Comparison of ENCODE assay signal across 30 mouse cellular contexts in genomic region chr19:24550778-24551177, GRCm38 (mm10). TPM values are rescaled to one million over a fixed set of nuclear protein-coding genes. Genes with fewer than 3 reads are reported as not detected.
DNase-seq lines count a peak whose midpoint lies in the region; ATAC-seq and TF ChIP-seq lines count a peak whose summit lies in the region.
"Had no signal": no experiment of that assay in that cellular context is flagged by ENCODE, and none has a peak within 500 bp of the region (broad histone marks: within the 10 kb centered on the region; RNA-seq: fewer than 3 reads in every experiment).

No protein-coding gene starts in this region.

- H3K9me3 ChIP-seq in heart, embryonic 12.5 days (replicated peaks) = peaks cover 9% of the 10 kb centered on the region
- H3K9me3 ChIP-seq in ES-Bruce4 (replicated peaks; ENCODE audit: control insufficient read depth, insufficient read depth, low read length, poor library complexity, severe bottlenecking) = no peaks in the 10 kb centered on the region
- H3K9me3 ChIP-seq in limb, embryonic 10.5 days (replicated peaks) = no peaks in the 10 kb centered on the region
- H3K9me3 ChIP-seq: heart, embryonic 15.5 days had no signal

- no peak for ATAC-seq in heart, embryonic 12.5 days (ENCODE audit: insufficient number of reproducible peaks, low FRiP score)
- ATAC-seq: forebrain, embryonic 13.5 days; forebrain, embryonic 16.5 days; hindbrain, postnatal 0 days; inflammation-experienced regulatory T-cells, adult 6 months; intestine, embryonic 16.5 days had no signal

- peaks cover 8% of the 10 kb centered on the region; the same call in 1 of the 2 replicates for H3K36me3 ChIP-seq in heart, embryonic 12.5 days
- H3K36me3 ChIP-seq in ES-Bruce4 (ENCODE audit: control insufficient read depth, insufficient read depth, low read length, poor library complexity, severe bottlenecking) = no peaks in the 10 kb centered on the region
- no peaks in the 10 kb centered on the region for H3K36me3 ChIP-seq in limb, embryonic 10.5 days
- H3K36me3 ChIP-seq: embryonic facial prominence, embryonic 13.5 days; heart, embryonic 15.5 days had no signal

- no peak overlapping the region for H3K4me3 ChIP-seq in heart, embryonic 12.5 days
- no peak overlapping the region for H3K4me3 ChIP-seq in ES-Bruce4 (ENCODE audit: low read depth, low read length)
- H3K4me3 ChIP-seq in limb, embryonic 10.5 days = no peak overlapping the region
- H3K4me3 ChIP-seq: embryonic facial prominence, embryonic 10.5 days; embryonic facial prominence, embryonic 13.5 days; forebrain, embryonic 10.5 days; forebrain, embryonic 13.5 days; heart, embryonic 15.5 days had no signal

- no peak overlapping the region for H3K27ac ChIP-seq in heart, embryonic 12.5 days (ENCODE audit: poor library complexity, severe bottlenecking)
- H3K27ac ChIP-seq in ES-Bruce4 (ENCODE audit: insufficient read depth, low read length) = 0 out of 2 replicates have a peak overlapping the region, but pooled peaks have one; percentile 17
- no peak overlapping the region for H3K27ac ChIP-seq in limb, embryonic 10.5 days
- H3K27ac ChIP-seq: embryonic facial prominence, embryonic 10.5 days; embryonic facial prominence, embryonic 13.5 days; forebrain, embryonic 10.5 days; forebrain, embryonic 13.5 days; heart, embryonic 15.5 days; hindbrain, embryonic 14.5 days; hindbrain, postnatal 0 days had no signal

- H3K27me3 ChIP-seq in heart, embryonic 12.5 days (replicated peaks) = no peaks in the 10 kb centered on the region
- no peaks in the 10 kb centered on the region for H3K27me3 ChIP-seq in ES-Bruce4 (ENCODE audit: control insufficient read depth, insufficient read depth, low read length, poor library complexity, severe bottlenecking)
- peaks cover 27% of the 10 kb centered on the region for H3K27me3 ChIP-seq in limb, embryonic 10.5 days (ENCODE audit: low read depth, poor library complexity, severe bottlenecking)
- H3K27me3 ChIP-seq: forebrain, embryonic 13.5 days; heart, embryonic 15.5 days had no signal

- peaks cover 35% of the 10 kb centered on the region for H3K4me1 ChIP-seq in heart, embryonic 12.5 days (replicated peaks)
- H3K4me1 ChIP-seq in ES-Bruce4 (ENCODE audit: control insufficient read depth, insufficient read depth, low read length) = peaks cover 5% of the 10 kb centered on the region
- peaks cover 13% of the 10 kb centered on the region for H3K4me1 ChIP-seq in limb, embryonic 10.5 days

- no peak overlapping the region for H3K9ac ChIP-seq in heart, embryonic 12.5 days
- no peak overlapping the region for H3K9ac ChIP-seq in ES-Bruce4 (ENCODE audit: low read depth, poor library complexity, severe bottlenecking)
- H3K9ac ChIP-seq: embryonic facial prominence, embryonic 13.5 days; forebrain, embryonic 13.5 days; heart, embryonic 15.5 days; hindbrain, embryonic 14.5 days had no signal

- H3K4me2 ChIP-seq in heart, embryonic 12.5 days = no peak overlapping the region
- H3K4me2 ChIP-seq: embryonic facial prominence, embryonic 13.5 days; forebrain, embryonic 13.5 days; heart, embryonic 11.5 days; heart, embryonic 15.5 days; hindbrain, embryonic 14.5 days had no signal

- TF ChIP-seq EP300 in ES-Bruce4 (IDR thresholded peaks at IDR 0.05; ENCODE audit: insufficient read depth, low read depth, low read length) = no peak

- 73% methylated on average over 7 of the region's 7 CpGs for WGBS in heart, embryonic 12.5 days
- WGBS in limb, embryonic 10.5 days = 79% methylated on average over 7 of the region's 7 CpGs

- TF ChIP-seq POLR2A in ES-Bruce4 (IDR thresholded peaks at IDR 0.05; ENCODE audit: insufficient read depth, low read length) = no peak

- peak; percentile 58 for DNase-seq in heart, adult 11 months
- peak; percentile 56 for DNase-seq in R1 (ENCODE audit: low read depth, low spot score)
- no peak for DNase-seq in limb, embryonic 10.5 days (ENCODE audit: low spot score)
- no peak for DNase-seq in thymus, postnatal 25 days
- DNase-seq: adrenal gland, postnatal 10 days; adrenal gland, postnatal 36 days; B cell, adult 2 months; cerebellum, adult 2 months; cerebellum, postnatal 10 days; cerebellum, postnatal 36 days; embryo, embryonic 11 days; gastrocnemius, postnatal 14 days; heart, adult 18-20 months; heart, postnatal 14 days; heart, postnatal 4 days; kidney, adult 18-20 months; kidney, adult 9 months had no signal

- TF ChIP-seq CTCF in ES-Bruce4 (IDR thresholded peaks at IDR 0.05; ENCODE audit: low read depth, low read length) = no peak

RNA-seq across cellular contexts. Expression of gene Pip5k1b, which starts 4.9 kb away (rescaled TPM):
- polyA plus RNA-seq in heart, embryonic 12.5 days (2016; fragmentation: Nextera tagmentation; extraction: Ambion mirVana) = 8.6 and 9.4 TPM in 2 replicates
- polyA plus RNA-seq in ES-Bruce4 (2011; ENCODE audit: insufficient read depth, insufficient read length, low read depth, missing spikeins) = 3.3 and 4.0 TPM in 2 replicates
- 0.28 and 0.50 TPM in 2 replicates for polyA plus RNA-seq in limb, embryonic 10.5 days (2016; fragmentation: Nextera tagmentation; extraction: Ambion mirVana)

Comparison
In these comparisons a context has a peak if more than half of its experiments do, and no peak if none do; other contexts are left out.
1. DNase-seq: peak in heart, adult 11 months (single experiment) and R1 (single experiment); none in limb, embryonic 10.5 days (single experiment) and thymus, postnatal 25 days (single experiment).